Mouse (Mus musculus) MEL-GATA-1-ER (cell line): Measurements from ENCODE around the gene Atp11b.

ENCODE experiments used
- DNase-seq: peaks from one replicate; pipeline ENCODE4 v3.0.0-alpha.2; 2012; ENCODE audit warnings: low read depth; ENCODE audit errors: extremely low read depth

Gene Atp11b

DNA sequence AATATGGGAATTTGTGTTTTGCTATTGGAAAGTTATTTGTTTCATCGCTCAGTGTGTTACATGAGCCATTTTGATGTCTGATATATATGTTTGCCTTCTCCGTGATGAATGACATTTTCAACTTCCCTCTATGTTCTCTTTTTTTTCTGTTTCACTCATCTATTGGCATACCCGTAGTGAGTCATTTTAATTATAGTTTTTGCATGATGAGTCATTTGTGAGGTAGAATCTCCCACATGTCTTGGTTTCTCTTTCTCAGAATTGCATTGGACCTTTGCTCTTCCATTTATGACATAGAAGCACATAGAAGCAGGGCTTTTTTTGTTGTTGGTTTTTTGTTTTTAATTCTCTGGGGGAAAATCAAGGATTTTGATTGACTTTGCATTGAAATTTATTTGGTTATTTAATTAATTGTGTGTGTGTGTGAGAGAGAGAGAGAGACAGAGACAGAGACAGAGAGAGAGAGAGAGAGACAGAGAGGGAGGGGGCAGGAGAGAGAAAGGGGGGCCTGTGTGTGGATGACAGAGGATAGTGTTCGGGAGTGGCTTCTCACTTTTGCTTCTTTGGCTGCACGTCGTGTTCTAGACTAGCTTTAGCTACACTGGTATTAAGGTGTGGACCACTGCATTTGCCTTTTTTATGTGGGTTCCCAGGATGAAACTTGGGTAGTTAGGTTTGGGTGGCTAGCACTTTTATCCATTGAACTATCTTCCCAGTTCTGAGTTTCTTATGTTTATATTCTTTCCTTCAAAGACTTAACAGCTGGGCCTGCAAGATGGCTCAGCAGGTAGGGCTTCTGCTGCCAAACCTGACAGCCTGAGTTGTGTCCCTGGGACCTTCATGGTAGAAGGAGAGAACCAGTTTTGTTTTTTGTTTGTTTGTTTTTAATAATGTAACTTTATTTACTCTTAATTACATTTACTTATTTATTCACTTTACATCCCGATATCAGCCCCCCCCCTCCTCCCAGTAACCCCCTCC is 11.0 kb downstream of the Atp11b start:
- DNase-seq = no peak

DNA sequence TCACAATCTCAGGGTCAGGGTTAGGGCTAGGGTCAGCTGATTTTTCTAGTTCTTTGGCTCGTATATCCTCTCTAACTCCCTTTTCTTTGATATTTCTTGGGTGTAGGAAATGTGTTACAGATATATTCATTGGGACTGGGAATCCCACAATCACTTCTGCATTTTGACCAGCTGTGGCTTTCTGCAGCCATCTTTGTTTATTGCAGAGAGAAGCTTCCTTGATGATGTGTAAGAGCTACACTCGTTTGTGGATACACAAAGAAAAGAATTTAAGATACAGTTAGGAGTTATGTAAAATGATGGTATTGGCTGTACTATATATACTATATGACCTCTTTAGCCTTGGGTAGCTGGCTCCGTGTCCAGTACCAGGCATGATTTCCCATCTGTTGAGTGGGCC is 25.8 kb downstream of the Atp11b start:
- DNase-seq = no peak

DNA sequence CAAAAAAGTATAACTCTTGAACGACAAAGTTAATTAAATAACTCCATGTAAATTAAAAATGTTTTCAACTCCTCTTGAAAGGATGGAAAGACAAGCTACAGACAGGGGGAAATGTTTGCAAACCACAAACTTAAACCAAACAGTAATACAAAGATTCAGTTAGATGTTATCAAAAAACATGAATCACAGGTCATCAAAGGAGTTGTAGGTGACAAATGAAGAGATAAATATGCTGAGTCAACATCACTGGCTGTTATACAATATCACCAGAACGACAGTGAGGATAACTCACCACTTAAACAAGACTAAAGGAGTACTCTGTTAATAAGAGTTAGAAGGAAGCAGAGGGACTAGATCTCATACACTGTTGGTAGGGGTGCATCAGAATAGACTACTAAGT is 48.1 kb downstream of the Atp11b start:
- DNase-seq = no peak

DNA sequence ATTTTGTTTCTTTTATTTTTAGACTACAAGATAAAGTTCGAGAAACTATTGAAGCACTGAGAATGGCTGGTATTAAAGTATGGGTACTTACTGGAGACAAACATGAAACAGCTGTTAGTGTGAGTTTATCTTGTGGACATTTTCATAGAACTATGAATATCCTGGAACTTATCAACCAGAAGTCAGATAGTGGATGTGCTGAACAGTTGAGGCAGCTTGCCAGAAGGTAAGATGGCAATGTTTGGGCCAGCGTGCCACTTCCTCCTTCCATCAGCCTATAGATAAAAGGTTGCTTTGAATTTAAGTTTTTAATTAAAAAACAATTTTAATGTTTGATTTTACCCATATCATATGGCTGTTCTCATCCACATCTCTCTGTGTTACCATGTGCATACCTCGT is 66.0 kb downstream of the Atp11b start:
- DNase-seq = peak; percentile 33

GRCm38 (mm10) chr3:35822036-35822435 is 68.1 kb downstream of the Atp11b start:
- no peak for DNase-seq

GRCm38 (mm10) chr3:35849326-35849725 is 95.4 kb downstream of the Atp11b start:
- DNase-seq = no peak

DNA sequence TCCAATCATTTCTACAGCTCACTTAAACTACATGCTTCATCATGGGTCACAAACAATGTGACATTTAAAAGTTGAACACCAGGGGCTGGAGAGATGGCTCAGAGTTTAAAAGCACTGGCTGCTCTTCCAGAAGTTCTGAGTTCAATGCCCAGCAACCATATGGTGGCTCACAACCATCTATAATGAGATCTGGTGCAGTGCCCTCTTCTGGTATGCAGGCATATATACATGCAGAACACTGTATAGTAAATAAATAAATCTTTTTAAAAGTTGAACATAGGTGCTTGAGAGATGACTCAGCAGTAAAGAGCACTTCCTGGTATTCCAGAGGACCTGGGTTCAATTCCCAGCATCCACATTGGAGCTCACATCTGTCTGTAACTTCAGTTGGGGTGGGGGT is 129.4 kb downstream of the Atp11b start:
- DNase-seq = no peak

GRCm38 (mm10) chr3:35889531-35889930 is 135.6 kb downstream of the Atp11b start:
- no peak for DNase-seq

GRCm38 (mm10) chr3:35891123-35891522 is 137.2 kb downstream of the Atp11b start:
- no peak for DNase-seq

DNA sequence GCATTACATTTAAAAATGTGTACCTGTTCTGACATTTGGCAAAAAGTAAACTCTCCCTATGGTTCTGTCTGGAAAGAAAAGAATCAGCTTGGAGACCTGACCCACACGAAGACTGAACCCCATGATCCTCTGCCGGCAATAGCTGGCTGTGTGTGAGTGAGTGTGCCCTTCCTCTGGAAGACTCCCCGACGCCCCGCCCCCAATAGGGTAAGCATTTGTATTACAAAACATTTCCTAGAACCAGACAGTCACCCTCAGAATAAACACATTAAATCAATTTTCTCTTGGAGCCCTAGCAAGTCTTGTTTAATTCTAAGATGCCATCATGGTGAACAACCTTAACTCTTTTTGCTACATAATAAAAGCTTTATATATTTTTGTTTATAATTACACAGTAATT is 139.2 kb downstream of the Atp11b start:
- no peak for DNase-seq

- no peak for DNase-seq
These were observed 144.0 kb downstream of the Atp11b start for GRCm38 (mm10) chr3:35897900-35898299.

GRCm38 (mm10) chr3:35899109-35899508 is 145.2 kb downstream of the Atp11b start:
- DNase-seq = no peak

DNA sequence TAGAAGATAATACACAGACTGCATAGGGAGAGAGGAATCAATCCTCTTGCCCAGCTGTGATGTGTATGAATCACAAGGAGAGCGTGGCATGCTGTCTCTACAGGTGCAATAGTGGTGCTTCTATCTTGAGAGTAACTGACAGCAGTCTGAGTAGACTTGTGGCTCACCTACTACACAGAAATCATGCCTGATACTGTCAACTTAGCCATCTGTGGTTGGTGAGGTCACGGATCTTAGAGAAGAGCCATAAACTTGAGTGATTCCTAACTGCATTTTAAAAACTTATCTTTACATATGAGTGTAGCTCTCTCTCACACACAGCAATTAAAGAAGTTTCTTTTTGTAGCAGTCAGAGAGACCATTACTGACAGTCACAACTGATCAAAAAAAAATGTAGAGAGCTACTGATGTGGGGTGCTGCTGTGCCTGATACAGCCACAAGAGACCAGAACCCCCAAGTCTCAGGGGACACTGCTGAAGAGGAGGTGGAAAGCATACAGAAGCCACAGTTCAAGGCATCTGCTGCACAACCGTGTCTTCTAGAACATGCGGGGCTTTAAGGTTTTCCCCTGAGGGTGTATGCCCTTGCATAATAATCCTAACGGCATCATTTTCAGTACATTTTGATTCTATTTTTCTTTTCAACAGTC is 146.8 kb downstream of the Atp11b start:
- DNase-seq = no peak
